Mouse (Mus musculus) embryonic fibroblast, embryonic 13.5 days (primary cell): ENCODE data around the gene Anks1.

Source experiments
- CTCF ChIP-seq: IDR thresholded peaks from 2 replicates; pipeline ENCODE4 v1.5.1; 2011; ENCODE audit warnings: mild to moderate bottlenecking, control low read depth, low read length, moderate library complexity, borderline replicate concordance; ENCODE audit not compliant: insufficient read depth
- POLR2A ChIP-seq: IDR thresholded peaks from 2 replicates; pipeline ENCODE4 v1.6.1; 2011; ENCODE audit warnings: low read depth, mild to moderate bottlenecking, control low read depth, low read length, moderate library complexity

- no peak for TF ChIP-seq POLR2A
- no peak for TF ChIP-seq CTCF
These were observed 91.3 kb downstream of the Anks1 start for GRCm38 (mm10) chr17:28000389-28000788.
